Mouse (Mus musculus) thymus, postnatal 14 days (tissue): ENCODE results near the gene Hoxc13.
A peak's percentile ranks its signal among the peaks of the same experiment; 100 is the strongest.

Source experiments
- DNase-seq: peaks from one replicate; pipeline ENCODE4 v3.0.0; 2021

Gene Hoxc13

GRCm38 (mm10) chr15:102965003-102965891 lies 44.3 kb downstream of the Hoxc13 start:
- no peak for DNase-seq

- DNase-seq: peak; percentile 62
Observed at GRCm38 (mm10) chr15:102965892-102966775, 45.2 kb downstream of the Hoxc13 start.

- no peak for DNase-seq
Observed at GRCm38 (mm10) chr15:102966776-102967311, 45.9 kb downstream of the Hoxc13 start, which contains the start of gene Hoxc10. Hoxc10 (plus strand) TSS chr15:102966796.

GRCm38 (mm10) chr15:102967312-102967510 lies 46.3 kb downstream of the Hoxc13 start, which contains the start of gene Hoxc5:
Hoxc5 (plus strand) TSS chr15:102967443.
- no peak for DNase-seq

- DNase-seq: no peak
Observed at GRCm38 (mm10) chr15:102967511-102968397, 46.9 kb downstream of the Hoxc13 start.

GRCm38 (mm10) chr15:102969296-102969695 lies 48.4 kb downstream of the Hoxc13 start:
- no peak for DNase-seq

- no peak for DNase-seq
Observed at GRCm38 (mm10) chr15:102970740-102971139, 49.8 kb downstream of the Hoxc13 start.

GRCm38 (mm10) chr15:102972254-102972653 lies 51.4 kb downstream of the Hoxc13 start:
- no peak for DNase-seq

- no peak for DNase-seq
Observed at GRCm38 (mm10) chr15:102972753-102973152, 51.9 kb downstream of the Hoxc13 start.

- DNase-seq: no peak
Observed at GRCm38 (mm10) chr15:102975034-102975433, 54.1 kb downstream of the Hoxc13 start.

- no peak for DNase-seq
Observed at GRCm38 (mm10) chr15:102975688-102976111, 54.8 kb downstream of the Hoxc13 start.

- no peak for DNase-seq
Observed at GRCm38 (mm10) chr15:102976171-102976570, 55.3 kb downstream of the Hoxc13 start, which contains the start of gene Hoxc9. Hoxc9 (plus strand) TSS chr15:102976439.

GRCm38 (mm10) chr15:102976631-102977422 lies 55.9 kb downstream of the Hoxc13 start:
- no peak for DNase-seq

- DNase-seq: no peak
Observed at GRCm38 (mm10) chr15:102977423-102977974, 56.6 kb downstream of the Hoxc13 start.
